Mouse (Mus musculus) intestine, embryonic 14.5 days (tissue): ENCODE data around the gene Palld. TPM values are rescaled to one million over a fixed set of nuclear protein-coding genes. Genes with fewer than 3 reads are reported as not detected.

Experiments used
- ATAC-seq: fragments of 200-750 bp; cut with Nextera tagmentation; replicated peaks from 2 replicates; pipeline ENCODE4 v1.8.0; 2017; ENCODE audit warnings: low read depth, moderate number of reproducible peaks, moderate TSS enrichment, moderate library complexity; ENCODE audit not compliant: low FRiP score, low TSS enrichment
- DNase-seq: peaks from one replicate; pipeline ENCODE4 v3.0.0-alpha.2; 2018; ENCODE audit warnings: low spot score
- H3K27ac ChIP-seq: fragments of 300-500 bp; sonication (generic); 2 replicates; pipeline ENCODE4 v1.5.1; 2014; ENCODE audit warnings: low read depth, mild to moderate bottlenecking, control low read depth
- H3K27me3 ChIP-seq: fragments of 300-500 bp; sonication (generic); replicated peaks from 2 replicates; pipeline ENCODE4 v1.6.1; 2014; ENCODE audit warnings: low read length, control low read depth; ENCODE audit not compliant: control insufficient read depth, insufficient read depth
- H3K36me3 ChIP-seq: fragments of 300-500 bp; sonication (generic); 2 replicates; pipeline ENCODE4 v1.6.1; 2014; ENCODE audit warnings: low read length, control low read depth; ENCODE audit not compliant: control insufficient read depth, insufficient read depth
- H3K4me1 ChIP-seq: fragments of 300-500 bp; sonication (generic); replicated peaks from 2 replicates; pipeline ENCODE4 v1.6.1; 2014; ENCODE audit warnings: low read length, control low read depth, mixed read lengths; ENCODE audit not compliant: control insufficient read depth, insufficient read depth
- H3K4me2 ChIP-seq: fragments of 300-500 bp; sonication (generic); 2 replicates; pipeline ENCODE4 v1.6.1; 2014; ENCODE audit warnings: low read length
- H3K4me3 ChIP-seq: fragments of 300-500 bp; sonication (generic); 2 replicates; pipeline ENCODE4 v1.5.1; 2014; ENCODE audit warnings: low read depth, low read length, control low read depth, mixed read lengths
- H3K9ac ChIP-seq: fragments of 300-500 bp; sonication (generic); 2 replicates; pipeline ENCODE4 v1.6.1; 2014; ENCODE audit warnings: mild to moderate bottlenecking, low read length
- H3K9me3 ChIP-seq: fragments of 300-500 bp; sonication (generic); 2 replicates; pipeline ENCODE4 v1.6.1; 2016; ENCODE audit warnings: low read length, control low read depth; ENCODE audit not compliant: control insufficient read depth
- WGBS: fragments of 180-500 bp; shearing (Covaris S2); extraction: QIAGEN DNeasy Blood & Tissue Kit; methylation state at CpG from one replicate; pipeline ENCODE4 v1.1.7; 2014; 5-methylcytosine and 5-hydroxymethylcytosine counted together
- polyA plus RNA-seq: library from polyadenylated mRNA; unstranded; fragments of >200 nt; fragmentation: Nextera tagmentation; extraction: Ambion mirVana; gene quantifications from 2 replicates; pipeline ENCODE4 v1.2.1, GENCODE M21; 2014

Gene Palld
- polyA plus RNA-seq, 1 experiment from 2014 or later: 66.4 TPM

DNA sequence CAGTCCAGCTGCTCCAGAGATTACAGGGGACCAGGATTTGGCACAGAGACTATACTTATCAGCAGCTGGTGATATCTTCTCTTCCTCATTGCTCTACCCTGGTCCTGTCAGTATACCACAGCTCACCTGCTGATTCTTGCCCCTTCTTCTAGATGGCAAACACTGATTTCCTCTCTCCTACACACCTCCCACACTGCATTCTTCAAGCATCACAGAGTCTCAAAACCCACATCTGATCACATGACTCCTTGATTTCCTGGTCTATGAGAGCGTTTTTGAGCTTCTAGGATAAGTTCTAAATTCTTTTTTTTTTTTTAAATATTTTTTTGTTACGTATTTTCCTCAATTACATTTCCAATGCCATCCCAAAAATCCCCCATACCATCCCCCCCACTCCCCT lies 331.9 kb downstream of the Palld start:
- Histone ChIP-seq H3K27me3 (no peaks in the 10 kb centered on the region), H3K4me1 (0 out of 2 replicates have a peak, but pooled peaks cover 3% of the 10 kb centered on the region), H3K4me2 (no peak overlapping the region), H3K4me3 (no peak overlapping the region), H3K9me3 (no peaks in the 10 kb centered on the region), H3K36me3 (no peaks in the 10 kb centered on the region; the same call in 1 of the 2 replicates), H3K27ac (no peak overlapping the region), H3K9ac (no peak overlapping the region)
- ATAC-seq (no peak), DNase-seq (no peak)
- WGBS: 88% methylated on average over 2 of the region's 2 CpGs

DNA sequence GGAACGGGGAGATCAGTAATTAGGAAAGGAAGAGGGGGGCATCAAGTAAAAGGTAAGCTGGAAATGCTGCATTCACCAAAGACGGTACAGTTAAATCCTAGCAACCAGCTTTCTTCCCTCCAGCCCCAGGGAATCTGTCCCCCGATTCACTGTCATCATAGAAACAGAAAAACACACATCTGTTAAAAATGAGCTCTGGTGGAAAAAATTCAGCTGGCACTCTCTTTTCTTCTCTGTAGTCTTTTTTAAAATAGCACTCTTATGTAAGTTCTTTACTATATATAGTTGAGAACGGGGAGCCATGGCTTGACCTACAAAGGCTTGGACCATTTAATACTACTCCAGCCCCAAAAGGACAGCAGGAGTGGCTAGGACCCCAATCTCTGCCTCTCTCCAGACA lies 332.8 kb downstream of the Palld start:
- WGBS: 77% methylated on average over 4 of the region's 4 CpGs

DNA sequence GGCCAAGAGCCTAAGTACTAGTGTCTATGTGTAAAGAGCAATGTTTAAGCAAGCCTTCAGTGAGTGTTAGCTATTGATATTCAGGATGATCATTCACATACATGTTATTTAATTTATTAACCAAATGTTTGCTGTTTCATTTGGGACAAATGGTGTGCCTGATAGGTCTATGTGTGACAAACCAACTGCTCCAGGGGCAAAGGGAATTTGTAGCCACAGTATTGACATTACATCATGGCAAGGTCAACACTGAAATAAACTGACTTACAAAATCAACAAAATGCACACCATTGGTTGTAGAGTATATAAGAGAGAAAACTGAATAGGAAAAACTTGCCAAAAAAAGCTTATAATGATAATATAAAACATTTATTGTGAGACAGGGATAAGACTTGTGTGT lies 333.3 kb downstream of the Palld start:
- Histone ChIP-seq H3K27me3 (no peaks in the 10 kb centered on the region), H3K27ac (no peak overlapping the region), H3K36me3 (no peaks in the 10 kb centered on the region; the same call in 1 of the 2 replicates), H3K4me3 (no peak overlapping the region), H3K9ac (no peak overlapping the region), H3K9me3 (no peaks in the 10 kb centered on the region), H3K4me1 (0 out of 2 replicates have a peak, but pooled peaks cover 3% of the 10 kb centered on the region), H3K4me2 (no peak overlapping the region)
- no peak for ATAC-seq
- DNase-seq: no peak

More for the DNA sequence above, 332.8 kb downstream of the Palld start:
- Histone ChIP-seq H3K27me3 (no peaks in the 10 kb centered on the region), H3K36me3 (no peaks in the 10 kb centered on the region; the same call in 1 of the 2 replicates), H3K9ac (no peak overlapping the region), H3K4me2 (no peak overlapping the region), H3K4me1 (0 out of 2 replicates have a peak, but pooled peaks cover 3% of the 10 kb centered on the region), H3K4me3 (no peak overlapping the region), H3K27ac (no peak overlapping the region), H3K9me3 (no peaks in the 10 kb centered on the region)
- ATAC-seq (no peak), DNase-seq (no peak)

DNA sequence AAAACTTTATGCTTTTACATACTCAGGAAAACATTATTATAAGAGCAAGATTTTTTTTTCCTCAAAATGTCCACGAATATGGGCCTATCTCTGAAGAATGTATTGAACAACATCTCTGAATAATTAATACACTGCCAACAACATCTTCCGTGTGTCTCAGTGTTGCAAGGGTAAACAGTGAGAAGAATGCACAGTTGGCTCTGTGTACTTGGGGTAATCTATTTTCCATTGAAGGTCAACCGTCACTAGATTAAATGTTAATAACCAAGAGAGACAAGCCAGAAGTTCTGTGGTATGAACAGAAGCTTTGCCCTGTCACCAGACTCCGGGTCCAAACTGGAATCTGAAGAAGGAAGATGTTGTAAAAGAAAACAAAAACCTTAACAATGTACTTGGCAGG lies 339.1 kb downstream of the Palld start:
- DNase-seq: no peak
- H3K9ac ChIP-seq: no peak overlapping the region
- H3K9me3 ChIP-seq: no peaks in the 10 kb centered on the region
- H3K4me1 ChIP-seq: no peaks in the 10 kb centered on the region
- H3K36me3 ChIP-seq: no peaks in the 10 kb centered on the region; the same call in 1 of the 2 replicates
- no peak for ATAC-seq
- no peak overlapping the region for H3K27ac ChIP-seq
- H3K4me2 ChIP-seq: no peak overlapping the region
- no peaks in the 10 kb centered on the region for H3K27me3 ChIP-seq
- 69% methylated on average over 4 of the region's 4 CpGs for WGBS
- no peak overlapping the region for H3K4me3 ChIP-seq

DNA sequence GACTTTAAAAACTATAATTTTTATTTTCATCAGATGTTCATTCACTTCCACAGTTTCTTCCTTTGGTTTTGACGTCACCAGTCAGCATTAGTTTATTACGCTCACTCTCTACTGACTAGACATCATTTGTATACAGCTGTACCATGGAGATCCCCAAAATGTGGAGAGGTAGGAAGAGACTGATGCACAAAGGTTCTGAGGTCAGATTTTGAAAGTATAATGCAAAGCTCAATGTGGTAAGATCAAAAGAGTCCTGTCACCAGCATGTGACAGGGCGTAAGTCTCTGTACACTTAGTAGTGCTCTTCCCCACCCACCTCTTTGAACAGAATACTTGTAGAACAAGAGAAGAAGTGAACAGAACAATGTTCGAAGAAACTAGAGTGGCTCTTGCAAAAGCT lies 339.9 kb downstream of the Palld start:
- DNase-seq: no peak
- Histone ChIP-seq H3K9me3 (no peaks in the 10 kb centered on the region), H3K27me3 (no peaks in the 10 kb centered on the region), H3K4me1 (no peaks in the 10 kb centered on the region), H3K27ac (no peak overlapping the region), H3K4me2 (no peak overlapping the region), H3K4me3 (no peak overlapping the region), H3K9ac (no peak overlapping the region), H3K36me3 (no peaks in the 10 kb centered on the region; the same call in 1 of the 2 replicates)
- 93% methylated on average over 4 of the region's 4 CpGs for WGBS
- ATAC-seq: no peak

DNA sequence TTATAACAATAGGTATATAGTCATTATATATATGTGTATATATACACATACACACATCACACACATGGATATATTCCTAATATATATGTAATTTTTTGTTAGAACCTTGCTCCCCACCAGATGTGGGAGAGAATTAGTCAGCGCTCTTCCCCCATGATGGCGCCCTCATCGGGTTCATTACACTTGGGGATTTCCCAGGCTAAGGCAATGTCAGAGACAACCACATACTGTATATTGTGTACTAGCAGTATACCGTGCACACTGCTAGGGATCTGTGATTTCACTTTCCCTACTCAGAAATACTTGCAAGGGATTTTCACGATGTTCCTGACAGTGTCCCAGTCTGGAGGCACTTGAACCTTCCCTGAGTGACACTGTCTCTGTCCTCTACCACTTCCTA lies 341.3 kb downstream of the Palld start:
- Histone ChIP-seq H3K4me1 (no peaks in the 10 kb centered on the region), H3K9me3 (no peaks in the 10 kb centered on the region), H3K27ac (no peak overlapping the region), H3K27me3 (no peaks in the 10 kb centered on the region), H3K9ac (no peak overlapping the region), H3K4me2 (no peak overlapping the region), H3K4me3 (no peak overlapping the region), H3K36me3 (no peaks in the 10 kb centered on the region)
- ATAC-seq (no peak), DNase-seq (no peak)
- WGBS: 92% methylated on average over 5 of the region's 5 CpGs

DNA sequence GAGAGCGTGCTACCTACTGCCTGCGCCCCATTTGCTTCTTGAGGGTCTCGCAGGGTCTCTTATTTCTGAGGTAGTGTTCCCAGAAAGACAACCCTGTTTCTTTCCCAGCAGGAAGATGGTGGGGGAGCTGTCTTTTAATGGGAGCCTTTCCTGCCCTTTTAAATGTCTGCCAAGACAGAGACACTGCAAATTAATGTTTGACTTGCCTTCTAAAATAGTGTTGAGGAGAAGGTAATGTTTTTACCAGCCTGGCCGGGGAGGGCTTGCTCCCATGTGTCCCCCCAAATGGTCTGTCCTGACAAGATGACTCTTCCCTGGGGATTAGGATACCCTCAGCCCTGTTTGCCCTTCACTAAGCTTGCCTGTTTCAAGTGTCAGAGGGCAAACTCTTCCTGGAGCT lies 342.5 kb downstream of the Palld start:
- Histone ChIP-seq H3K9ac (no peak overlapping the region), H3K27me3 (no peaks in the 10 kb centered on the region), H3K27ac (no peak overlapping the region), H3K36me3 (no peaks in the 10 kb centered on the region), H3K4me1 (no peaks in the 10 kb centered on the region; the same call in 1 of the 2 replicates), H3K9me3 (no peaks in the 10 kb centered on the region), H3K4me2 (no peak overlapping the region), H3K4me3 (no peak overlapping the region)
- 85% methylated on average over 4 of the region's 4 CpGs for WGBS
- no peak for DNase-seq
- ATAC-seq: no peak

DNA sequence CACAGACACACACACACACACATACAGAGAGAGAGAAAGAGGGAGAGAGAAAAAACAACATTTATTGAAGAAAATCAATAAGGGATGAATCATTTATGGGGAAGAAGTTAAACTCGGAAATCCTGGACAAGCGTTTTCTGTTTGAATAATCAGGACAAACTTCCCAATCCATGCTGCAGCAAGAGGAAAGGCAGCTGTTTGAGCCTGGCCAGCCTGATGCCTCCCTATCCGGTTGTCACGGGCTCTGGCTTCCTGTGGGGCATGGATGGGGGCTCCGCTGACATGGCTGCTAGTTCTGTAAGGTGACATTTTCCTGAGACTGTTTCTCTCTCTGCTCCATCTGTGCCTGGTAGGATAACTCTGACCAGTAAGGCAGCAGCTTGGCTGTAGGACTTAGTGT lies 343.0 kb downstream of the Palld start:
- ATAC-seq (no peak), DNase-seq (no peak)
- Histone ChIP-seq H3K4me2 (no peak overlapping the region), H3K4me1 (no peaks in the 10 kb centered on the region; the same call in 1 of the 2 replicates), H3K4me3 (no peak overlapping the region), H3K27ac (no peak overlapping the region), H3K27me3 (no peaks in the 10 kb centered on the region), H3K36me3 (no peaks in the 10 kb centered on the region), H3K9me3 (no peaks in the 10 kb centered on the region), H3K9ac (no peak overlapping the region)
- WGBS: 61% methylated on average over 5 of the region's 5 CpGs

DNA sequence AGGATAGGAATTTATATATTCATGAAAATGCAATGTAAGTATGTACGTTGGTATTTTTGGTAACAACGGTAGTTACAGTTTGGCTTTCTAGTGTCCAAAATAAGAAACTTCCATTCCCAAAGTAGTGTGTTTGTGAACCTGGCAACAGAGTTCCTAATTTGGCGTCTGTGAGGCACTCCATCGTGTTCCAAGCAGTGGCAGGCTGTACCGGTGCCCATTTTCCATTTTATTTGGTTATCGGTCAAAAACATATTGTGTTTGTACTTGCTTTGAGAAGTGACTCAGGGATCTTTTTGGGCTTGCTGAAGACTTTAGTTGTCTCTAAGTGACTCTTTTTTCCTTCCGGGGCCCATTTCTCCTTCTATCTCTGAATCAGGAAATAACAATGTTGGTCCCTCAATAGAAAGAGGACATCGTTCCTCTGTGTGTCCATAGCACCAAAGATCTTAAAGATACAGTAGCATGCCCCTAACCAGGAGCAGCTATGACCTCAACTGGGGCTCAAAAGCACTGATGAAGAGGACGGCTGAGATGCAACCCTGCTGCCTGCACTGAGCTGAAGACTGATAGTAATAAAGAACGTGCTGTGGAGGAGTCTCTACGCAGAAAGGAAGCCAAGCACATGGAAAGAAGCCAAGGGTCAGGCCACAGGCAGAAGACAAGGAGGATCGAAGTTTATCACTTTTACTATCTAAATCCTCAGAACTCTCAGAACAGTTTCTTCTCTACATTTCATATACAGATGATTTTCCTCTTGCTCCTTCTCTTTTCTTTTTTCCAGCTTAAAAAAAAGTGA lies 344.2 kb downstream of the Palld start:
- Histone ChIP-seq H3K4me3 (no peak overlapping the region), H3K4me1 (peaks cover 5% of the 10 kb centered on the region), H3K9ac (no peak overlapping the region), H3K27ac (no peak overlapping the region), H3K9me3 (no peaks in the 10 kb centered on the region), H3K4me2 (no peak overlapping the region), H3K36me3 (0 out of 2 replicates have a peak, but pooled peaks cover 5% of the 10 kb centered on the region), H3K27me3 (no peaks in the 10 kb centered on the region)
- WGBS: 80% methylated on average over 12 of the region's 12 CpGs
- DNase-seq: no peak
- ATAC-seq: no peak
